Mouse (Mus musculus) cortical plate, adult 2 months (tissue): ENCODE measurements at regions not wholly inside any gene's neighbourhood (a gene's known extent, or its start where the extent isn't known, plus 50 kb on each side); places are given as distances from the start of the nearest gene placed in this dataset.

Experiments
- CTCF ChIP-seq: fragments of 200-500 bp; IDR thresholded peaks from 2 replicates; pipeline ENCODE4 v1.5.1; 2011; ENCODE audit warnings: mild to moderate bottlenecking, control low read depth, low read length; ENCODE audit not compliant: insufficient read depth; ENCODE audit errors: extremely low read depth
- POLR2A ChIP-seq: fragments of 200-500 bp; IDR thresholded peaks from 2 replicates; pipeline ENCODE4 v1.6.1; 2011; ENCODE audit warnings: mild to moderate bottlenecking, low read length, control low read depth; ENCODE audit not compliant: insufficient read depth; ENCODE audit errors: extremely low read depth

- TF ChIP-seq POLR2A (no peak), CTCF (no peak)
Measured at GRCm38 (mm10) chr2:145015951-145016350, 151.6 kb upstream of the Slc24a3 start.
